Mouse (Mus musculus): ENCODE measurements around the gene Tspyl3.

- TF ChIP-seq CTCF (IDR thresholded peaks at IDR 0.05) (no peak), EP300 (IDR thresholded peaks at IDR 0.05) (no peak)
These were observed 2.7 kb upstream of the Tspyl3 start for GRCm38 (mm10) chr2:153227959-153228358.

Measured in lung, postnatal 0 days (tissue).